Mouse (Mus musculus): ENCODE results near the gene Smg6.

Gene Smg6

GRCm38 (mm10) chr11:74925577-74926387, at the start of gene Smg6, which contains the start of gene Srr:
Gene Smg6, plus strand, starts transcription at chr11:74925823.
Gene Srr, minus strand, starts transcription at chr11:74925948.
- DNase-seq (ENCODE audit: low spot score in 2 of 2) = peak; percentile 89 to 92

GRCm38 (mm10) chr11:74876801-74877200, 48.8 kb upstream of the Smg6 start:
- DNase-seq (ENCODE audit: low spot score in 2 of 2) = no peak

- DNase-seq (ENCODE audit: low spot score in 2 of 2) = no peak
Measured at GRCm38 (mm10) chr11:74880999-74881398, 44.6 kb upstream of the Smg6 start.

DNA sequence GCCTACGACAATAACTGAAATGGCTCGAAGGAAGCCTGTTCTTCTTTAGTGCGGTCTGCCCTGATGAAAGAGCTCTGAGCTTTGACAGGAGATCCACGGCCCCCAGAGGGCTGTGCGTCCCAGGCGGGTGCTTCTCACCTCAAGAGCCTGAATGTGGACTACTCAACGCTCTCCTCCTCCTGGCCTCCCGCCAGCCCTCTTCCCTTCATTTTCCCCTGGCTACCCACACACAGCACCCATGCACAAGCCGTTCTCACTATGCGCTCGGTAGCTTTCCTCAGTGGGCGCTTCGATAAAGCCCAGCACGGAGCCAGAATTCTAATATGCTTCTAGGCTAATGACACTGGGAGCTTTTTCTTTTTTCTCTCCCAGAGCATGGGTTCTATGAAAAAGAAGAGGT, 43.6 kb upstream of the Smg6 start:
- no peak for DNase-seq (ENCODE audit: low spot score in 2 of 2)

DNA sequence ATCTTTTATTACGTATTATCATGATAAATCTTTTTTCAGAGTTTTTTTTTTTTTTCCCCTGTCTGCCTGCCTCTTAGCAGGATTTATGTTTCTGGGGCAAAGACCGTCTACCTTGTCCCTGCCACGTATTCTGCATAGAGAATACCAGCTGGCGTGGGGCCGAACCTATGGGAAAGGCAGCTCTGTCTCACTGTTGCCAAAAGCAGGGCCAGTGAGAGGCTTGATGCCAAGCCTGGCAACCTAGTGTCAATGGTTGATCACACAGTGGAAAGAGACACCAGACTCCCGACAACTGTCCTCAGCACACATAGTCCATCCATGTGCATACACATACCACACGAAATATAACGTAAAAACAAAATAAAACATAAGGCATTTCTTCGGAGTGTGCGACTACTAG, 42.5 kb upstream of the Smg6 start:
- DNase-seq (ENCODE audit: low spot score in 2 of 2) = no peak

- DNase-seq (ENCODE audit: low spot score in 2 of 2) = no peak
Measured at GRCm38 (mm10) chr11:74894619-74895018, 31.0 kb upstream of the Smg6 start.

- peak; percentile 16 to 36 for DNase-seq (ENCODE audit: low spot score in 2 of 2)
Measured at GRCm38 (mm10) chr11:74895980-74896900, 29.4 kb upstream of the Smg6 start.

DNA sequence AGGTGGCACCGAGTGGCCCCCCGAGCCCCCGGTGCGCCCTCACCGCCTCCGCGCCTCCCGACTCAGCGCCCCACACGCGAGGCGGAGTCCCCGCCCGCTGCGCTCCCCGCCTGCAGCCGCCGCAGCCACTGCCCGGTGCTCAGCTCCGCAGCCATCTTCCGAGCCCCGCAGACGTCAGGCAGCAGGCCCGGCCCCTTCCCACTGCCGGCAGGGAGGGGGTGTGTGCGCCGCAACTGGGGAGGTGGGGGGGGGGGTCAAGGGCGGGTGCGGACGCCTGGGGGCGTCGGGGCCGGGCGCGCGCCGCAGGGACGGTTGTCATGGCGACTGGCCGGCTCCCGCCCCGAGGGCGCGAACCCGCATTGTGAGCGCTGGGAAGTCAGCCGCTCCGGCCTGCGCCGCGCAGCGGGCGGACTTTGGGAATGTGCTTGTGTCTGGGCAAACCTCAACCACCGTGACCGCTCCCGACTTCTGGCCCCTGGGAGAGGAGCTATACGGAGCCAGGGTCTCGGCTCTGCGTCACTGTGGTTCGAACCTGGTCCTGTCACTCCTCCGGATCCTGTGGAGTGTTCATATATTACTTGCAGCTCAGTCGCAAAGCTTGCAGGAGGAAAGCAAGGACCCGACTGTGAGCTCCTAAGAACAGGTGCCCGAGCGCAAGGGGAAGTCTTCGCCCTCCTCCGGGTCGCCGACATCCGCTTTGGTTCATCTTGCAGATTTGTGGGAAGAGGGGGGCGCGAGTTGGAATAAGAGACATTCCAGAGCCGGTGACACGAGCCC, 28.5 kb upstream of the Smg6 start, which contains the start of gene Sgsm2:
Gene Sgsm2 (minus strand): TSS at position 160 of the 777 bp plus-strand sequence.
- peak; percentile 35 to 41 for DNase-seq (ENCODE audit: low spot score in 2 of 2)

DNA sequence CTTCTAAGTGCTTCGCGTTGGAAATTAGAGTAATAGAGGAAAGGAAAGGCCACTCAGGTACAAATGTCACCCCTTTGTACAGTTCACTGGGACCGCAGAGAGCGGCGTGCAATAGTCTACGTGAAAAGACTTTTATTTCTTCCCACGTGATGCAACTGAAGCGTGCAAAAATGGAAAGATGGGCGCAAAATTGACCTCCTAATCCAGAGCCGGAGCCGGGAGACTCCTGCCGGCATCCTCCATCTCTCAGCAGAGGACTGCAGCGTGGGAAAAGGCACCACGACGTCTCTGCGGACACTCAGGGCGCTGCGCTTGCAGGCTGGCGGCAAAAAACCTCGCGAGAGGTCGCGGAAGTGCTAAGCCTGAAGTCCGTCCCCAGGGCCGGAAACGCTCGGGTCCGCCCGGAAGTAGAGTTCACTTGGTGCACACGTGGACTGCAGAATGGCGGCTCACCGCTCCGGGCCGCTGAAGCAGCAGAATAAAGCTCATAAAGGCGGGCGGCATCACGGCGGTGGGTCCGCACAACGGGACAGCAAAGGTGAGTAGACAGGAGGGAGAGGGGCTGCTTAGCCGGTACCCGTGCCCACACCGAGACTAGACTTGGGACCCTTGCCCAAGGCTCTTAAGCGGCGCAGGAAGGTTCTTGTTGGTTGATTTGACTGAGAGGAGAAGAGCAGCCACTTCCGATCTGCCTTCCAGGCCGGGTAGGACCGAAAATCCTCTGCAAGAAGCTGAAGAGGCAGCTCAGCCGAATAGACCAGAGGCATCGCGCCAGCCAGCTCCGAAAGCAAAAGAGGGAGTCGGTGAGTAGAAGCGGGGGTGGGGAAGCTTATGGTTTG, 27.7 kb upstream of the Smg6 start, which contains the start of gene Tsr1:
Gene Tsr1 (plus strand): TSS at position 394 of the 839 bp plus-strand sequence.
- DNase-seq (ENCODE audit: low spot score in 2 of 2) = peak; percentile 76 to 83

GRCm38 (mm10) chr11:74898517-74898827, 27.2 kb upstream of the Smg6 start:
- no peak for DNase-seq (ENCODE audit: low spot score in 2 of 2)

DNA sequence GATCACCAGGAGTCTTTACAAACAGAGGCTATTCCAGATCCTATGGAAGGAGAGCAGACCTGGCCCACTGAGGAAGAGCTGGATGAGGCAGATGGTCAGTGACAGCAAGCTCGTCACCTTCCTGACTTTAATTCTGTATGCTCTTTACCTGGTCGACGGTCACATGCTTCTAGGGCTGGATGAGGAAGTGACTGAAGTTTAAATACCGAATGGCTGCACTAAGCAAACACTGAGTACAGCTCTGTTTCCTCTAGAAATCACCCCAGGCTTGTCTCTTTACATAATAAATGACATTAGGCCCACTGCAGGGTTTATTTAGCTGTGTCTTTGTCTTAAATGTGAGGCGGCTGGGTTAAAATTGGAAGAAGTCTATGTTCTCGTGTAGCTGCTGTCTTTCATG, 24.1 kb upstream of the Smg6 start:
- DNase-seq (ENCODE audit: low spot score in 2 of 2) = no peak

- no peak for DNase-seq (ENCODE audit: low spot score in 2 of 2)
Measured at GRCm38 (mm10) chr11:74902416-74902815, 23.2 kb upstream of the Smg6 start.

DNA sequence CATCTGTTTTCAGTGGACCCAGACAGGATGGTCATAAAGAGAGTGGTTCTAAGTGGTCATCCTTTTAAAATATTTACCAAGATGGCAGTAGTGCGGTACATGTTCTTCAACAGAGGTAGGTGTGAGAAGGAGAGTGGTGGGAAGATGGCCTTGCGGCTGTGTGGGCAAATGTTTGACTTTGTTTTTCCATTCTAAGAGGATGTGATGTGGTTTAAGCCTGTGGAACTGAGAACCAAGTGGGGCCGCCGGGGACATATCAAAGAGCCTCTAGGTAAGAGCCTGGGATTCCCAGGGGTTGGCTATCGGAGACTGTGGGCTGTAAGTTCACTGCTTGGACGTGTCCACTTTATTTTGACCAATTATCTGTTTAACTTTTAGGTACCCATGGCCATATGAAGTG, 17.8 kb upstream of the Smg6 start:
- DNase-seq (ENCODE audit: low spot score in 2 of 2) = no peak

- DNase-seq (ENCODE audit: low spot score in 2 of 2) = no peak
Measured at GRCm38 (mm10) chr11:74908618-74909399, 16.8 kb upstream of the Smg6 start.

DNA sequence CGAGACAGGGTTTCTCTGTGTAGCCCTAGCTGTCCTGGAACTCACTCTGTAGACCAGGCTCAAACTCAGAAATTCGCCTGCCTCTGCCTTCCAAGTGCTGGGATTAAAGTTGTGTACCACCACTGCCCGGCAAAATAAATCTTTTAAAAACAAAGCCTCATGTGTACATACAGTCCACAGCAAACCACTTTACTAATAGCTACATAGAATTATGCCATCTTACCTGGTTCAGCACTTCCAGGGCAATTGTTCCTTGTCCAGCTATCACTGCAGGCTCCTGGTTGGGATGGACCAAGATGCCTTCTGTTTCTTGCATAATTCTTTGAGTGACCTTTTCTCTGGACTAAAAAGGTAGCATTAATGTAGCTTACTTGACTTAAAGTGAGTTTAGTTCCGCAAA, 15.6 kb upstream of the Smg6 start:
- DNase-seq (ENCODE audit: low spot score in 2 of 2) = no peak

DNA sequence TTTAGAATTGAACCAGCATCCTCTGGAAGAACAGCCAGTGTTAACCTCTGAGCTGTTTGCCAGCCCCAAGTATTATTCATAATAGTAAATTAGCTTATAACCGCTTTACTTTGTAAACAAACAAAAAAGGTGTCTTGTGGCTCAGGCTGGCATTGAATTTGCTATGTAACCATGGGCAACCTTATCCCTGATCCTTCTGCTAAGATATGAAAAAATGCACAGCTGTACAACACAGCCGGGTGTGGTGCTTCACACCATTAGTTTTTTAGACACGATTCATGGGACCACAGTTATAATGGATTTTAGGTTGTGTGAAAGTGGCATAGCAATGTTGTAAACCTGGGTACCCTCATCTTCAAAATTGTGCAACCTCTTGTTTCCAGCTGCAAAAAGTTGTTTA, 13.1 kb upstream of the Smg6 start:
- DNase-seq (ENCODE audit: low spot score in 2 of 2) = no peak

DNA sequence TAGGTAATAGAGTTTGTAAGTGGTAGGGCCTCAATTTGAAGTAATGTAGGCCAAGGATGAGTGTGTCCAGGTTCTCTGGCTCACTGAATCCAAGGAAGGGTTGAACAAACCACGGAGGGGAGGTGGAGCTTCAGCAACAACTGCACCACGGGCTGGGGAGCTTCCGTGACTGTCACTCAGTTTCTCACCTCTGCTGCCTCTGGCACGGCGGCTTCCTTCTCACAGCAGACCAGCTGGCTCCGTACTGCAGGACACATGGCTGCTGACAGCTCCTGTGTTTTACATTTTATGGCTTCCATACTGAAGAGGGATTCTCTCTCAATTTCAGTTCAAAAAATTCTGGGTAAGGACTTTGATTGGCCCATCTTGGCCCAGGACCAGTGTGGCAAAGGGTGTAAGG, 6.4 kb upstream of the Smg6 start:
- no peak for DNase-seq (ENCODE audit: low spot score in 2 of 2)

DNA sequence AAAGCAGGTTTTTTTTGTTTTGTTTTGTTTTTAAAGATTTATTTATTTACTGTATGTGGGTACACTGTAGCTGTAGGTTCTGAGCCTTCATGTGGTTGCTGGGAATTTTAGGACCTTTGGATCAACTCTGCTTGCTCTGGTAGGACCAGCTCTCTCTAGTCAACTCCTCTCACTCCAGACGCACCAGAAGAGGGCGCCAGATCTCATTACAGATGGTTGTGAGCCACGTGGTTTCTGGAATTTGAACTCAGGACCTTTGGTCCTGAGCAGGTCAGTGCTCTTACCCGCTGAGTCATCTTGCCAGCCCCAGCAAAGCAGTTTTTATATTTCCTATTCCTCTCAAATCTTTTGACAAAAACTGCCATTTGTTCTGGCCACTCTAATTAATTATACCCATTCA, 1.5 kb upstream of the Smg6 start:
- peak; percentile 12 to 35 for DNase-seq (ENCODE audit: low spot score in 2 of 2)

DNA sequence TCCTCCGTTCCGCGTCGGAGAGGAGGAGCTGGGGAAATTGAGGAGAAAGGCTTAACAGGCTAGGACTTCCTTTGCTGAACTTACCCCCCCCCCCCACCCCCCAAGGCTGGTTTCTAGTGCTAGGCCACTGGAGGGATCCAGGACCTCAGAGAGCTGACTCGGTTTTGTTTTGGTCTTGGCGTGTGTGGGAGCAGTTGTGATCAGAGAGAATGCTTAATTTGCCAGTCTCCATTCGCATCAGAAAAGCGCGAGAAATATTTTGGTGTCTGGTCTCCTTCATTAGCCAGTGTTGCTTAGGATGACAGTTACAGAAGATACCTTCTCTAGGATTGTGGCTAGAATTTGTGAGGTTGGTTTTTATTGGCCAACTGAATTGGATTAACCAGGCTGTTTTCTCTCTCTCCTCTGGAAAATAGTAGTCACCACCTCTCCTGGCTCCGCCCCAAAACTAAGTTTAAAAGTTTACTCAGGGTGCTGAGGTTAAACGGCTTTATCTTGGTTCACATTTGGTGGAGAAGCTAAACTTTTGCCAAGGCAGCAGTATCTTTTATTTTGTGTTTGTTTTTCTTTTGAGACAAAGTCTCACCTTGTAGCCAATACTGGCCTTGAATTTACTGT, 874 bp downstream of the Smg6 start:
- DNase-seq (ENCODE audit: low spot score in 2 of 2) = peak; percentile 12 to 28

DNA sequence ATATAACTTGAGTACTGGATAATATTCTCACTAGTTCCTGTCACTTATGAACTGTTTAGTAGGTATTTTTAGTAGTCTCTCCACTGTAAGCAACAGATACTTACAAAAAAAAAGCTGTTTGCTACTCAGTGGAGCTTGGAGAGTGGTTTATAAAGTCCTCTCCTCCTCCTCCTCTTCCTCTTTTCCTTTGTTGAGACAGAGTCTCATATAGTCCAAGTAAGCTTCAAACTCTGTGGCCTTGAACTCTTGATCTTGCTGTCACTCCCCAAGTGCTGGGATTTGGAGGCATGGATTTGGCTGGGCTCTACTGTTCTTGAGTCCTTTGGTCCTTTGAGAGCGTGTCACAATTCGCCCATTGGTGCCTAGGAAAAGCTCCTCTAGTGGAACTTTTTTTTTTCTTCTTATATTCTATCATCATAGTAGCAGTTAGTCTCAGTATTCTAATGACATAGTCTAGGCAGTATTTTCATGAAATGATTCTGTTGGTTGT, 1.7 kb downstream of the Smg6 start:
- no peak for DNase-seq (ENCODE audit: low spot score in 2 of 2)

All from spleen, postnatal 14 days (tissue).